Comparison of ENCODE assay signal across 18 mouse cellular contexts in genomic region chr13:89881281-89881680, GRCm38 (mm10).
DNase-seq lines count a peak whose midpoint lies in the region; ATAC-seq lines count a peak whose summit lies in the region.
"Had no signal": no experiment of that assay in that cellular context is flagged by ENCODE, and none has a peak within 500 bp of the region (broad histone marks: within the 10 kb centered on the region; RNA-seq: fewer than 3 reads in every experiment).

No protein-coding gene starts in this region.

- peaks cover 4% of the 10 kb centered on the region for H3K4me1 ChIP-seq in forebrain, embryonic 11.5 days (replicated peaks; ENCODE audit: control insufficient read depth, insufficient read depth, low read length)
- H3K4me1 ChIP-seq in forebrain, embryonic 10.5 days = peaks cover 4% of the 10 kb centered on the region; the same call in 1 of the 2 replicates
- H3K4me1 ChIP-seq in neural tube, embryonic 14.5 days (ENCODE audit: control insufficient read depth, insufficient read depth, low read length) = 0 out of 2 replicates have a peak, but pooled peaks cover 4% of the 10 kb centered on the region
- peaks cover 19% of the 10 kb centered on the region for H3K4me1 ChIP-seq in forebrain, embryonic 14.5 days (ENCODE audit: control insufficient read depth, insufficient read depth, low read length)
- H3K4me1 ChIP-seq: heart, embryonic 12.5 days; megakaryocyte, embryonic 14.5 days had no signal

- H3K9ac ChIP-seq in forebrain, embryonic 11.5 days (ENCODE audit: low read length) = no peak overlapping the region
- no peak overlapping the region for H3K9ac ChIP-seq in neural tube, embryonic 14.5 days (replicated peaks; ENCODE audit: low read depth, low read length)
- H3K9ac ChIP-seq in forebrain, embryonic 14.5 days (ENCODE audit: low read length) = no peak overlapping the region
- H3K9ac ChIP-seq: heart, embryonic 12.5 days had no signal

- H3K27me3 ChIP-seq in forebrain, embryonic 11.5 days (ENCODE audit: control insufficient read depth, insufficient read depth, low read length) = no peaks in the 10 kb centered on the region
- H3K27me3 ChIP-seq in forebrain, embryonic 10.5 days (ENCODE audit: poor library complexity, severe bottlenecking) = no peaks in the 10 kb centered on the region
- no peaks in the 10 kb centered on the region for H3K27me3 ChIP-seq in neural tube, embryonic 14.5 days (ENCODE audit: control insufficient read depth, insufficient read depth, low read length)
- H3K27me3 ChIP-seq in forebrain, embryonic 14.5 days (replicated peaks; ENCODE audit: control insufficient read depth, insufficient read depth, low read length) = no peaks in the 10 kb centered on the region
- H3K27me3 ChIP-seq: heart, embryonic 12.5 days; megakaryocyte, embryonic 14.5 days had no signal

- no peak overlapping the region for H3K27ac ChIP-seq in forebrain, embryonic 11.5 days (ENCODE audit: low read depth, low read length)
- no peak overlapping the region for H3K27ac ChIP-seq in forebrain, embryonic 10.5 days
- no peak overlapping the region for H3K27ac ChIP-seq in neural tube, embryonic 14.5 days (ENCODE audit: low read depth, low read length)
- no peak overlapping the region for H3K27ac ChIP-seq in forebrain, embryonic 14.5 days (ENCODE audit: low read depth, low read length)
- H3K27ac ChIP-seq: left cerebral cortex, adult 2 months had no signal

- 47% methylated on average over 2 of the region's 2 CpGs for WGBS in forebrain, embryonic 11.5 days
- 73% methylated on average over 2 of the region's 2 CpGs for WGBS in forebrain, embryonic 10.5 days
- WGBS in neural tube, embryonic 14.5 days = 26% methylated on average over 2 of the region's 2 CpGs
- 10% methylated on average over 2 of the region's 2 CpGs for WGBS in forebrain, embryonic 14.5 days

- no peaks in the 10 kb centered on the region for H3K36me3 ChIP-seq in forebrain, embryonic 11.5 days (ENCODE audit: control insufficient read depth, insufficient read depth, low read length)
- H3K36me3 ChIP-seq in forebrain, embryonic 10.5 days (replicated peaks) = no peaks in the 10 kb centered on the region
- no peaks in the 10 kb centered on the region for H3K36me3 ChIP-seq in neural tube, embryonic 14.5 days (ENCODE audit: control insufficient read depth, insufficient read depth, low read length)
- H3K36me3 ChIP-seq in forebrain, embryonic 14.5 days (ENCODE audit: control insufficient read depth, insufficient read depth, low read length) = no peaks in the 10 kb centered on the region
- H3K36me3 ChIP-seq: G1E; heart, embryonic 12.5 days had no signal

- no peak overlapping the region for H3K4me3 ChIP-seq in forebrain, embryonic 11.5 days (ENCODE audit: low read depth, low read length)
- no peak overlapping the region for H3K4me3 ChIP-seq in forebrain, embryonic 10.5 days
- no peak overlapping the region for H3K4me3 ChIP-seq in neural tube, embryonic 14.5 days (ENCODE audit: low read depth, low read length)
- H3K4me3 ChIP-seq in forebrain, embryonic 14.5 days (ENCODE audit: low read depth, low read length) = no peak overlapping the region
- H3K4me3 ChIP-seq: heart, embryonic 12.5 days; left cerebral cortex, adult 2 months; megakaryocyte, embryonic 14.5 days had no signal

- peak; percentile 54; the same call in 1 of the 2 replicates for ATAC-seq in forebrain, embryonic 11.5 days (replicated peaks; ENCODE audit: low FRiP score)
- ATAC-seq in neural tube, embryonic 14.5 days (ENCODE audit: low read depth) = peak; percentile 58; the same call in 1 of the 2 replicates
- peak; percentile 82 for ATAC-seq in forebrain, embryonic 14.5 days

- no peak for DNase-seq in forebrain, embryonic 11.5 days (ENCODE audit: low spot score)
- no peak for DNase-seq in forebrain, embryonic 10.5 days (ENCODE audit: extremely low spot score, low spot score)
- no peak for DNase-seq in neural tube, embryonic 10.5 days (ENCODE audit: extremely low spot score, low spot score)
- peak; percentile 91 for DNase-seq in forebrain, embryonic 14.5 days (ENCODE audit: low spot score)
- DNase-seq in retina, embryonic 14.5 days (ENCODE audit: low spot score) = peak; percentile 43
- no peak for DNase-seq in testis, postnatal 10 days (ENCODE audit: low spot score)
- DNase-seq in layer of hippocampus, adult 11-12 months (ENCODE audit: low spot score) = no peak
- DNase-seq: adrenal gland, postnatal 25 days; gastrocnemius, postnatal 14 days; kidney, adult 2 months; liver; right cerebral cortex, adult 18-20 months; thymus, adult 2 months had no signal

- no peaks in the 10 kb centered on the region for H3K9me3 ChIP-seq in forebrain, embryonic 11.5 days (ENCODE audit: control insufficient read depth, low read length)
- H3K9me3 ChIP-seq in forebrain, embryonic 10.5 days = no peaks in the 10 kb centered on the region
- H3K9me3 ChIP-seq in neural tube, embryonic 14.5 days (ENCODE audit: control insufficient read depth, low read length) = no peaks in the 10 kb centered on the region
- no peaks in the 10 kb centered on the region for H3K9me3 ChIP-seq in forebrain, embryonic 14.5 days (replicated peaks; ENCODE audit: control insufficient read depth, low read length)
- H3K9me3 ChIP-seq: G1E; heart, embryonic 12.5 days; megakaryocyte, embryonic 14.5 days had no signal

- H3K4me2 ChIP-seq in forebrain, embryonic 11.5 days (ENCODE audit: low read depth, low read length, severe bottlenecking) = no peak overlapping the region
- H3K4me2 ChIP-seq in neural tube, embryonic 14.5 days (ENCODE audit: low read depth, low read length) = no peak overlapping the region
- H3K4me2 ChIP-seq in forebrain, embryonic 14.5 days (ENCODE audit: low read length) = no peak overlapping the region
- H3K4me2 ChIP-seq: heart, embryonic 12.5 days had no signal

Comparison
In these comparisons a context has a peak if more than half of its experiments do, and no peak if none do; other contexts are left out.
1. DNase-seq: peak in forebrain, embryonic 14.5 days (single experiment) and retina, embryonic 14.5 days (single experiment); none in forebrain, embryonic 11.5 days (single experiment), forebrain, embryonic 10.5 days (single experiment), neural tube, embryonic 10.5 days (single experiment), testis, postnatal 10 days (single experiment) and layer of hippocampus, adult 11-12 months (single experiment).
2. Peak in every context shown above with its lines, with median percentiles within 50 percentile points of each other: ATAC-seq.